Mouse (Mus musculus) adrenal gland (tissue): ENCODE measurements at regions not wholly inside any gene's neighbourhood (a gene's known extent, or its start where the extent isn't known, plus 50 kb on each side); places are given as distances from the start of the nearest gene placed in this dataset.
"Not testable (repeated sequence)": the region's sequence is repeated elsewhere in the genome, so short reads cannot be mapped to it uniquely, and the experiment has no call there.

ENCODE experiments used
- intact Hi-C: fragments of 180-260 bp; cut with DNase I; formaldehyde crosslinking; loops from one replicate; pipeline ENCODE4 v1.15.1; 2025

- intact Hi-C loops = loop anchor here (10.0 kb wide), 1 partner anchor 484 kb away; no protein-coding TSS in a partner anchor
Observed at GRCm38 (mm10) chr15:89730320-89730719, 111.3 kb downstream of the Syt10 start.

DNA sequence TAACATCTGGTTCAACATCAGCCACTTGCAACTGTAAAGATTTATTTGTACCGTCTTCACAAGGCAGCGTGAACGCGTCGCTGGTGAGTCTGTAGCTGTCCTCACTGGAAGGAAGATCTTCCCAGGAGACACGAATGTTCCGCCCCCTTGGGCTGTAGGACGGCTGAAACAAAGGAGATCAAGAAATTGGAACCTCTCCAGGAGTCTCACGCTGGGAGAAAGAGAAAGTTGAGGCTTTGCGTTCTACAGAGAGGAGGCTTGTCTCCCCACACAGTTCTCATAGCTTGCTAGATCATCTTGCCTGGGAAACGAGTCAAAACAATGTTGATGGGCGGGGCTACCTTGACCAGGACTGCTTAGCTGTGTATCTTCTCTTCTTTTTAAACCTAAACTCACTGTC lies 117.3 kb downstream of the Syt10 start:
- intact Hi-C loops = no loop called here

DNA sequence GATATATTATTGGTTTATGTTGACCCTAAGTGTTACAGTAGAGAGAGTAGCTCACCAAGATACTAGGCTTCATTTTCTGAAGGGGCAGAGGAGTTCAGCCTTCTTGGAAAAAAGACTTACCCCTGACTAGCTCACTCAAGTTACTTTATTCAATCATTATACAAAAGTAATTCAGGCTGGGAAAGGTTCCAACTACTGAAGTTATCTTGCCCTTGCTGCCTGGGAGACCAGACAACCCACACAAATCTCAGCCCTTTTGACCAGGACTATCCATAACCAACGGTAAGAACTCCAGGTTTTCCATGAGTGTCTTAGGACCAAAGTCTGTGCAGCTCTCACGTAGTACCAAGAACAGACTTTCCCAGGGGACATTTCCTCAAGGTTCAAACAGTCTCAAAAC lies 105.5 kb upstream of the Rabl2 start:
- intact Hi-C loops = no loop called here

DNA sequence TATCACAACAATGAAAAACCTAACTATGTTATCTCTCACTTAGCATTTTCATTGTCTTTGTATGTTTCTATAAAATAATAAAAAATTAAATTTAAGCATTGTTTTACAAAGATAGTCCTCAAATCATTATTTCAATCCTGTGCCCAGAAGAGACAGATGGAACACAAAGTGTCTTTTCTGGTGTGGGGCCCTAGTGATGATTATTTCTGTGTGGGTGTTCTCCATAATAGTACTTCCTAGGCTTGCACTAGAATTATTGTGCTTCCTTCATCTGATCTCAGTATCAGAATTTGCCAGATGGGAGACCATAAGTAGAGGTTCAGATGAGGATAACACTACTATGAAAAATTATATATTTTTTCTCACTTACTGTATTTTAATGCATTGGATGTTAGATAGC lies 84.6 kb upstream of the Rabl2 start:
- intact Hi-C loops = no loop called here

DNA sequence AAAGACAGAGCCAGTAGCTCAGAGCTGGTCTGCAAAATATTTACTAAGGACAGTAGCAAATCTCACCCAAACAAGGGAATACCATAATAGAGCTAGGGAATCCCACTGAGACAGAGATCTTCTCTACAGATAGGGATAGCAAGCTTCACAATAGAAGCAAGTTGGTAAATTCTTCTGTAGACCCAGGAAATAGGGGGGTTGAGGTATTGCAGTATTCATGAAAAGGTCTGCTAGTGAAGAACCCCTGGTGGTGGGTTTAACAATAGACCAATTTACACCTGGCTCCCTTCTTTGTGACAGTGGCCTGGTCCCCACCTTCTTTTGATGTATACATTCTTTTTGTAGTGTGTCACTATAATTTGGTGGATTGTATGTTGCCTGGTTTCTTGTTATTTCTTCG lies 64.8 kb upstream of the Rabl2 start:
- intact Hi-C loops = not testable (repeated sequence)
